Mouse (Mus musculus): ENCODE data around the gene Gm43302. TPM values are rescaled to one million over a fixed set of nuclear protein-coding genes. Genes with fewer than 3 reads are reported as not detected.

Gm43302 gene
- polyA plus RNA-seq (2015; fragmentation: Illumina TruSeq; extraction: RNeasy Lipid Tissue Mini Kit (QIAGEN cat#74804); ENCODE audit: low read depth, low replicate concordance), result 0.46 TPM

DNA sequence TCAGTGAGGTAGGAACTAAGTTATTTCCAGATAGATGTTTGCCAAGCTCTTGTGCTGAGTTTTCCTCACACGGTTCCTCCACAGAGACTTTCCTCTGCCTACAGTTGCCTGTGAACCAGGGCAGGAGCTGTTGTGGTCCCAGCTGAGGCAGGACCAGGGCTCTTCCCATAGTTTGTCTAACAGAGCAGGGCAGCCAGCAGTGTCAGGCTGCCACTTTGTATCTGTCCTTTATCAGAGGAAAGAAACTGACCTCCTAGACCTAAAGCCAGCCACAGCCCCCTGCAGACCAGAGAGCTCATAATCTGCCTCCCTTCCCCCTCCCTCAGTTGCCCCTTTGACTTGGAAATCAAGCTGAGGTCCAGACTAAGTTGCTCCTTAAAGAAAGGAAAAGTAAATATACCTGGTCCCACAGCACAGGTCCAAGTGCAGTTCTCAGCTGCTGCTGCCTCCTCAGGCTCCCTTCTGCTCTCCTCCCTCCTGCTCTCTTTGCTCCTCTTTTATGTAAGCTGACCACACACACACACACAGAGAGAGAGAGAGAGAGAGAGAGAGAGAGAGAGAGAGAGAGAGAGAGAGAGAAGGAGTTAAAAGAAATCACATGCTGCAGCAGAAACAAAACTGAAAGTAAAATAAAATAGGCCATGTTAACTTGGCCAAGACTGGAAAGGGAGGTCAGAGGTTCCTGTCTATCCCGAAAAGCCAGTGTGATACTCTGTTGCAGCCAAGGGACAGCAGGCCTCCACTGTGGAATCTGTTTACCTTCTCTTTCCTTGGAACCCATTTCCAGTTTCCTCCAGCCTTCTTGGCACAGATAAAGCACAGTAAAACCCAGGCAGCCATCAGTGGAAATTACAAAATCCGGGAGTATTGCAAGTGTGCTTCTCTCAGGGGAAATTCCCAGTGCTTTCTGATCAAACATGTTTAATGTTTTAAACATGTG is at the start of gene Gm43302, which contains the start of gene Gbp6:
TSS of gene Gm43302 (minus strand) at position 470 of the 940 bp plus-strand sequence.
TSS of gene Gbp6 (minus strand) at position 473 of the 940 bp plus-strand sequence.

DNA sequence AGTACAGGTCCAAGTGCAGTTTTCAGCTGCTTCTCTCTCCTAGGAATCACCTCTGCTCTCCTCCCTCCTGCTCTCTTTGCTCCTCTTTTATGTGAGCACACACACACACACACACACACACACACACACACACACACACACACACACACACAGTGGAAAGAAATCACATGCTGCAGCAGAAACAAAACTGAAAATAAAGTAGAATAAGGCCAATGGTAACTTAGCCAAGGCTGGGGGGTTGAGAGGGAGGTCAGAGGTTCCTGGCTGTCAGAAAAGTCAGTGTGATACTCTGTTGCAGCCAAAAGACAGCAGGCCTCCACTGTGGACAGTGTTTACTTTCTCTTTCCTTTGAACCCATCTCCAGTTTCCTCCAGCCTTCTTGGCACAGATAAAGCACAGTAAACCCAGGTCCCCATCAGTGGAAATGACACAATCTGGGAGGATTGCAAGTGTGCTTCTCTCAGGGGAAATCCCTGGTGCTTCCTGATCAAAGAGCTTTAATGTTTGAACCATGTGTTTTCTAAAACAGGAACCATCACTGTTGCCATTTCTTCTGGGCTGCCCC is 53.9 kb downstream of the Gm43302 start, which contains the start of gene Gbp10:
TSS of gene Gbp10 (minus strand) at position 51 of the 565 bp plus-strand sequence.

Other genes with a start within 250 kb of the Gm43302 start
- 3.3 TPM for gene Gbp9, start 154.2 kb downstream of the Gm43302 start, polyA plus RNA-seq (2015; fragmentation: Illumina TruSeq; extraction: RNeasy Lipid Tissue Mini Kit (QIAGEN cat#74804); ENCODE audit: low read depth, low replicate concordance)
- gene Gbp8, start 154.2 kb downstream of the Gm43302 start, polyA plus RNA-seq (2015; fragmentation: Illumina TruSeq; extraction: RNeasy Lipid Tissue Mini Kit (QIAGEN cat#74804); ENCODE audit: low read depth, low replicate concordance), result not detected
- gene Gbp4, start 154.1 kb downstream of the Gm43302 start, polyA plus RNA-seq (2015; fragmentation: Illumina TruSeq; extraction: RNeasy Lipid Tissue Mini Kit (QIAGEN cat#74804); ENCODE audit: low read depth, low replicate concordance), result 3.0 TPM
- not detected for gene Gbp10, start 54.2 kb downstream of the Gm43302 start, polyA plus RNA-seq (2015; fragmentation: Illumina TruSeq; extraction: RNeasy Lipid Tissue Mini Kit (QIAGEN cat#74804); ENCODE audit: low read depth, low replicate concordance)
- 1.8 TPM for gene Gbp6, start within 50 bp of the Gm43302 start, polyA plus RNA-seq (2015; fragmentation: Illumina TruSeq; extraction: RNeasy Lipid Tissue Mini Kit (QIAGEN cat#74804); ENCODE audit: low read depth, low replicate concordance)
- 49.2 TPM for gene Lrrc8b, start 122.1 kb upstream of the Gm43302 start, polyA plus RNA-seq (2015; fragmentation: Illumina TruSeq; extraction: RNeasy Lipid Tissue Mini Kit (QIAGEN cat#74804); ENCODE audit: low read depth, low replicate concordance)
- gene Lrrc8c, start 225.7 kb upstream of the Gm43302 start, polyA plus RNA-seq (2015; fragmentation: Illumina TruSeq; extraction: RNeasy Lipid Tissue Mini Kit (QIAGEN cat#74804); ENCODE audit: low read depth, low replicate concordance), result 8.8 TPM